Mouse (Mus musculus): ENCODE measurements around the gene Fancc. TPM values are rescaled to one million over a fixed set of nuclear protein-coding genes. Genes with fewer than 3 reads are reported as not detected.

Gene Fancc
- polyA plus RNA-seq, 1 experiment: 9.7 TPM

- Histone ChIP-seq H3K36me3 (ENCODE audit: control insufficient read depth, insufficient read depth, low read length) (no peaks in the 10 kb centered on the region), H3K27me3 (ENCODE audit: control insufficient read depth, insufficient read depth, low read length) (no peaks in the 10 kb centered on the region), H3K4me3 (ENCODE audit: control insufficient read depth, low read depth, low read length) (no peak overlapping the region), H3K27ac (ENCODE audit: control insufficient read depth, insufficient read depth, low read depth, low read length) (0 out of 2 replicates have a peak overlapping the region, but pooled peaks have one; percentile 2), H3K4me1 (ENCODE audit: control insufficient read depth, insufficient read depth, low read length) (peaks cover 5% of the 10 kb centered on the region)
- TF ChIP-seq CTCF (IDR thresholded peaks at IDR 0.05; ENCODE audit: control insufficient read depth, insufficient read depth, insufficient replicate concordance, low read depth, low read length): no peak
- TF ChIP-seq POLR2A (IDR thresholded peaks at IDR 0.05; ENCODE audit: control insufficient read depth, low read depth, low read length): no peak
Measured at GRCm38 (mm10) chr13:63255519-63256011, 241.5 kb downstream of the Fancc start.

- H3K36me3 ChIP-seq (ENCODE audit: control insufficient read depth, insufficient read depth, low read length): no peaks in the 10 kb centered on the region
- H3K4me3 ChIP-seq (ENCODE audit: control insufficient read depth, low read depth, low read length): no peak overlapping the region
- TF ChIP-seq CTCF (IDR thresholded peaks at IDR 0.05; ENCODE audit: control insufficient read depth, insufficient read depth, insufficient replicate concordance, low read depth, low read length): no peak
- no peak for TF ChIP-seq POLR2A (IDR thresholded peaks at IDR 0.05; ENCODE audit: control insufficient read depth, low read depth, low read length)
- no peak overlapping the region for H3K27ac ChIP-seq (ENCODE audit: control insufficient read depth, insufficient read depth, low read depth, low read length)
- peaks cover 5% of the 10 kb centered on the region for H3K4me1 ChIP-seq (ENCODE audit: control insufficient read depth, insufficient read depth, low read length)
- H3K27me3 ChIP-seq (ENCODE audit: control insufficient read depth, insufficient read depth, low read length): no peaks in the 10 kb centered on the region
Measured at GRCm38 (mm10) chr13:63253886-63254636, 243.0 kb downstream of the Fancc start.

- Histone ChIP-seq H3K27ac (ENCODE audit: control insufficient read depth, insufficient read depth, low read depth, low read length) (no peak overlapping the region), H3K4me3 (ENCODE audit: control insufficient read depth, low read depth, low read length) (no peak overlapping the region), H3K4me1 (ENCODE audit: control insufficient read depth, insufficient read depth, low read length) (peaks cover 5% of the 10 kb centered on the region), H3K36me3 (ENCODE audit: control insufficient read depth, insufficient read depth, low read length) (no peaks in the 10 kb centered on the region), H3K27me3 (ENCODE audit: control insufficient read depth, insufficient read depth, low read length) (no peaks in the 10 kb centered on the region)
- TF ChIP-seq CTCF (IDR thresholded peaks at IDR 0.05; ENCODE audit: control insufficient read depth, insufficient read depth, insufficient replicate concordance, low read depth, low read length): no peak
- no peak for TF ChIP-seq POLR2A (IDR thresholded peaks at IDR 0.05; ENCODE audit: control insufficient read depth, low read depth, low read length)
Measured at GRCm38 (mm10) chr13:63253147-63253546, 243.9 kb downstream of the Fancc start.

GRCm38 (mm10) chr13:63252295-63253010 is 244.6 kb downstream of the Fancc start:
- TF ChIP-seq POLR2A (IDR thresholded peaks at IDR 0.05; ENCODE audit: control insufficient read depth, low read depth, low read length) (no peak), CTCF (IDR thresholded peaks at IDR 0.05; ENCODE audit: control insufficient read depth, insufficient read depth, insufficient replicate concordance, low read depth, low read length) (no peak)
- no peak overlapping the region for H3K27ac ChIP-seq (ENCODE audit: control insufficient read depth, insufficient read depth, low read depth, low read length)

GRCm38 (mm10) chr13:63251118-63251889 is 245.8 kb downstream of the Fancc start:
- no peak overlapping the region for H3K27ac ChIP-seq (ENCODE audit: control insufficient read depth, insufficient read depth, low read depth, low read length)
- no peaks in the 10 kb centered on the region for H3K36me3 ChIP-seq (ENCODE audit: control insufficient read depth, insufficient read depth, low read length)
- H3K4me1 ChIP-seq (ENCODE audit: control insufficient read depth, insufficient read depth, low read length): peaks cover 5% of the 10 kb centered on the region
- no peaks in the 10 kb centered on the region for H3K27me3 ChIP-seq (ENCODE audit: control insufficient read depth, insufficient read depth, low read length)
- H3K4me3 ChIP-seq (ENCODE audit: control insufficient read depth, low read depth, low read length): no peak overlapping the region
- TF ChIP-seq POLR2A (IDR thresholded peaks at IDR 0.05; ENCODE audit: control insufficient read depth, low read depth, low read length) (no peak), CTCF (IDR thresholded peaks at IDR 0.05; ENCODE audit: control insufficient read depth, insufficient read depth, insufficient replicate concordance, low read depth, low read length) (no peak)

More at GRCm38 (mm10) chr13:63252295-63253010, 244.6 kb downstream of the Fancc start:
- Histone ChIP-seq H3K36me3 (ENCODE audit: control insufficient read depth, insufficient read depth, low read length) (no peaks in the 10 kb centered on the region), H3K4me3 (ENCODE audit: control insufficient read depth, low read depth, low read length) (no peak overlapping the region), H3K27me3 (ENCODE audit: control insufficient read depth, insufficient read depth, low read length) (no peaks in the 10 kb centered on the region), H3K4me1 (ENCODE audit: control insufficient read depth, insufficient read depth, low read length) (peaks cover 5% of the 10 kb centered on the region)

- no peak overlapping the region for H3K27ac ChIP-seq (ENCODE audit: control insufficient read depth, insufficient read depth, low read depth, low read length)
- H3K36me3 ChIP-seq (ENCODE audit: control insufficient read depth, insufficient read depth, low read length): no peaks in the 10 kb centered on the region
- H3K27me3 ChIP-seq (ENCODE audit: control insufficient read depth, insufficient read depth, low read length): no peaks in the 10 kb centered on the region
- H3K4me3 ChIP-seq (ENCODE audit: control insufficient read depth, low read depth, low read length): no peak overlapping the region
- TF ChIP-seq POLR2A (IDR thresholded peaks at IDR 0.05; ENCODE audit: control insufficient read depth, low read depth, low read length) (no peak), CTCF (IDR thresholded peaks at IDR 0.05; ENCODE audit: control insufficient read depth, insufficient read depth, insufficient replicate concordance, low read depth, low read length) (no peak)
- H3K4me1 ChIP-seq (ENCODE audit: control insufficient read depth, insufficient read depth, low read length): peaks cover under 1% of the 10 kb centered on the region
Measured at GRCm38 (mm10) chr13:63250441-63250980, 246.6 kb downstream of the Fancc start.

All from testis, adult 2 months (tissue).